Mouse (Mus musculus) liver, embryonic 11.5 days (tissue): Measurements from ENCODE around the gene Lix1. TPM values are rescaled to one million over a fixed set of nuclear protein-coding genes. Genes with fewer than 3 reads are reported as not detected.
"Not testable (repeated sequence)": the region's sequence is repeated elsewhere in the genome, so short reads cannot be mapped to it uniquely, and the experiment has no call there.

Experiments used
- ATAC-seq: fragments of 200-750 bp; cut with Nextera tagmentation; replicated peaks from 2 replicates; pipeline ENCODE4 v1.8.0; 2017; ENCODE audit warnings: moderate number of reproducible peaks, mild to moderate bottlenecking, moderate TSS enrichment, moderate library complexity; ENCODE audit not compliant: low FRiP score
- DNase-seq: peaks from one replicate; pipeline ENCODE4 v3.0.0-alpha.2; 2017; ENCODE audit warnings: low spot score
- H3K27ac ChIP-seq: fragments of 300-500 bp; sonication (generic); 2 replicates; pipeline ENCODE4 v1.5.1; 2014; ENCODE audit warnings: mild to moderate bottlenecking, low read depth, low read length, control low read depth
- H3K27me3 ChIP-seq: fragments of 300-500 bp; sonication (generic); replicated peaks from 2 replicates; pipeline ENCODE4 v1.6.1; 2014; ENCODE audit warnings: low read length, mixed read lengths; ENCODE audit not compliant: control insufficient read depth, insufficient read depth
- H3K36me3 ChIP-seq: fragments of 300-500 bp; sonication (generic); 2 replicates; pipeline ENCODE4 v1.6.1; 2014; ENCODE audit warnings: mild to moderate bottlenecking, low read length, moderate library complexity, mixed read lengths; ENCODE audit not compliant: control insufficient read depth, insufficient read depth
- H3K4me1 ChIP-seq: fragments of 300-500 bp; sonication (generic); replicated peaks from 2 replicates; pipeline ENCODE4 v1.6.1; 2014; ENCODE audit warnings: low read length, mixed read lengths; ENCODE audit not compliant: control insufficient read depth, insufficient read depth
- H3K4me2 ChIP-seq: fragments of 300-500 bp; sonication (generic); 2 replicates; pipeline ENCODE4 v1.6.1; 2014; ENCODE audit warnings: mild to moderate bottlenecking, control low read depth, moderate library complexity
- H3K4me3 ChIP-seq: fragments of 300-500 bp; sonication (generic); 2 replicates; pipeline ENCODE4 v1.5.1; 2014; ENCODE audit warnings: low read depth, low read length, control low read depth
- H3K9ac ChIP-seq: fragments of 300-500 bp; sonication (generic); 2 replicates; pipeline ENCODE4 v1.6.1; 2014; ENCODE audit warnings: low read depth, low read length, control low read depth
- H3K9me3 ChIP-seq: fragments of 300-500 bp; sonication (generic); 2 replicates; pipeline ENCODE4 v1.6.1; 2016; ENCODE audit warnings: low read length, inconsistent platforms, mixed read lengths; ENCODE audit not compliant: control insufficient read depth
- WGBS: fragments of 180-500 bp; shearing (Covaris S2); extraction: QIAGEN DNeasy Blood & Tissue Kit; methylation state at CpG from one replicate; pipeline ENCODE4 v1.1.7; 2014; 5-methylcytosine and 5-hydroxymethylcytosine counted together
- polyA plus RNA-seq: library from polyadenylated mRNA; unstranded; fragments of >200 nt; fragmentation: Nextera tagmentation; extraction: Ambion mirVana; gene quantifications from 2 replicates; pipeline ENCODE4 v1.2.1, GENCODE M21; 2014

The Lix1 gene
- polyA plus RNA-seq, 1 experiment from 2014 or later, result 3.9 TPM

DNA sequence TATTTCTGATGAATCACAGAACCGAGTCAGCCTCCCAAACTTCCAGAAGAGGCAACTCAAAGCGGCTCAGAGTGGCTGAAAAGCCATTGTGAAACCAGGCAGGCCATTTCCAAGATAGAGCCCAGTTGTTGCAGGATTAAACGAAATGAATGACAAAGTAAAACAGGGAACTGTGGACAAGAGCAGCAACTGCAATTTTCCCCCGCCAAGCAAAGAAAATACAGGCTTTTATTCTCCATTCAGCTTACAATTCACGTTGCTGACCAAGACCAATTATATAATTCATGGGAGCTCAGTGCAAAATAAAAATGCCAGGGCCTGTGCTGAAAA is 46.9 kb downstream of the Lix1 start:
- ATAC-seq (no peak), DNase-seq (no peak)
- WGBS, result 24% methylated on average over 5 of the region's 5 CpGs
- Histone ChIP-seq H3K4me2 (peak overlapping the region; percentile 47; the same call in 1 of the 2 replicates), H3K4me3 (peak overlapping the region; percentile 30; the same call in 1 of the 2 replicates), H3K4me1 (no peaks in the 10 kb centered on the region; the same call in 1 of the 2 replicates), H3K27me3 (no peaks in the 10 kb centered on the region), H3K9ac (no peak overlapping the region), H3K9me3 (no peaks in the 10 kb centered on the region), H3K36me3 (no peaks in the 10 kb centered on the region), H3K27ac (no peak overlapping the region)

DNA sequence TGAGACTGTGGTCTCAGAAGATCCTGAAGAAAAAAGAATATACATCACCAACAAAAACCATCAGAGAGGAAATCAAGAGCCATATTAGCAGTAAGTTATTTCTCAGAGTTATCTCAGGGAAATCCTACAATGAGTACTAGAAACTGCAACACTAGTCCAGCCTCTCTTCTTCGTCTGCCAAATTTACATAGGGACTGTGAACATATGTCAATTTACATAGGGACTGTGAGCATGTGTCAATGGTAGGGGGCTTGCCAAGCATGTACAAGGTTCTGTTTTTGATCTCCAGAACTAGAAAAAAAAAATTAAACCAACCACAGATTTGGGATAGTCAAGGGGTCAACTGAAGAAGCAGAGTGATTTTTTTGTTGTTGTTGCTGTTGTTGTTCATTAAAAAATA is 48.6 kb downstream of the Lix1 start:
- Histone ChIP-seq H3K36me3 (no peaks in the 10 kb centered on the region), H3K4me2 (no peak overlapping the region), H3K27me3 (no peaks in the 10 kb centered on the region), H3K9me3 (no peaks in the 10 kb centered on the region), H3K4me3 (no peak overlapping the region), H3K27ac (no peak overlapping the region), H3K4me1 (no peaks in the 10 kb centered on the region; the same call in 1 of the 2 replicates), H3K9ac (no peak overlapping the region)
- ATAC-seq (no peak), DNase-seq (no peak)
- 81% methylated on average over 1 of the region's 1 CpGs for WGBS

DNA sequence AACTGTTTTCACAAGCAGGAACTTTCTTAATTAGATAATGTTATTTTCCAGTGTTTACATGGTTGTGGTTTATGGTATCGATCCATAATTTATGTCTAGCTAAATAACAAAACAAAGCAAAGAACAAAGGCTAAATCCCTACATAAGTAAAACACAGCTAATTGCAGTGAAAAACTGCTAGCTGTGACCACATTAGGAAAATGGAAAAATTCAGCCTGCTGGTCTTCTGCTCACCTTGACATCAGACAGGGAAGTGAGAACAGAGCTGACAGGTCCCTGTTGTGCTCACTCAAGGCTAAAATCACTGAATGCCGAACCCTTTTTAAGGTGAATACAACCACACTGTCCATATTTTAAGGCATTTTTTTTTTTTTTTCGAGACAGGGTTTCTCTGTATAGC is 50.1 kb downstream of the Lix1 start:
- Histone ChIP-seq H3K4me1 (no peaks in the 10 kb centered on the region; the same call in 1 of the 2 replicates), H3K4me3 (no peak overlapping the region), H3K27ac (no peak overlapping the region), H3K36me3 (no peaks in the 10 kb centered on the region), H3K9ac (no peak overlapping the region), H3K27me3 (no peaks in the 10 kb centered on the region), H3K4me2 (no peak overlapping the region), H3K9me3 (no peaks in the 10 kb centered on the region)
- no peak for DNase-seq
- 75% methylated on average over 3 of the region's 3 CpGs for WGBS
- ATAC-seq, result no peak

DNA sequence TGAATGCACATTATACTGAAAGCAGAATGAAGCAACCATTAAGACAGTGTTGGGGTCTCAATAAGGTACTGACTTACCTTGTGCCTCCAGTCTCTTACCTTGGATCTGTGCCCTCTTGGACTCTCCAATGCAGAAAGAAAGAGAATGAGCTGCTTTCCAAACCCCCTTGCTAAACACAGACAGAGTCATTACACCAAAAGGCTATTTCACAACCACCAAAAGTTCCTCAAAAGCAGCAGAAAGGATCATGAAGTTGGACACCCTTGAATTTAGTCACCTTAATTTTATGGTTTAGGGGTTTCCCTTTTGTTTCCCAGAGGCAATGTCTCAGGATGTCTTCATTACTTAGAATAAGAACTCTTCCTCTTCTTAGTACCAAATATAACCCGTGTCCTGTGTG is 52.1 kb downstream of the Lix1 start:
- ATAC-seq (no peak), DNase-seq (no peak)
- Histone ChIP-seq H3K4me2 (no peak overlapping the region), H3K27ac (no peak overlapping the region), H3K4me1 (no peaks in the 10 kb centered on the region; the same call in 1 of the 2 replicates), H3K4me3 (no peak overlapping the region), H3K36me3 (no peaks in the 10 kb centered on the region), H3K9ac (no peak overlapping the region), H3K9me3 (no peaks in the 10 kb centered on the region), H3K27me3 (no peaks in the 10 kb centered on the region)
- 93% methylated on average over 1 of the region's 1 CpGs for WGBS

DNA sequence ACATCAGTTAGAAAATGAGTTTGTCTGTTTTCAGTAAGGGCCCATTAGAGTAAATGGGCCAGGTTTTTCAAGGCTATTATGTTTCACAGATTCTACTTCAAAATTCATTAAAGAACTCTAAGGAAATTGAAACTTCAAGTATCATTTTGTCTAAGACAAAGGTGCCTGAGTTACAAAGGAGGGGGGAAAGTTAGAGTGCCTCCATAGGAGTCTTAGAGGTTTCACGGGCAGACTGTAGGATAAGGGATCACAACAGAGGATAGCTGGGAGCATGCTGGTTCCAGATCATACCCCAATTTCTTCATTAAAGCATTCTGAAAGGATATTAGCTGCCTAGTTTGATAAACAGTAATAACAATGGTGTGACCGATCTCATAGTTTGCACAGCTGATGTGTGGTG is 83.3 kb downstream of the Lix1 start:
- H3K27ac ChIP-seq, result no peak overlapping the region
- H3K27me3 ChIP-seq, result no peaks in the 10 kb centered on the region
- H3K9me3 ChIP-seq, result no peaks in the 10 kb centered on the region
- no peak overlapping the region for H3K9ac ChIP-seq
- no peak for ATAC-seq
- DNase-seq, result no peak
- H3K4me2 ChIP-seq, result no peak overlapping the region
- WGBS, result 71% methylated on average over 2 of the region's 2 CpGs
- H3K36me3 ChIP-seq, result no peaks in the 10 kb centered on the region
- no peak overlapping the region for H3K4me3 ChIP-seq
- no peaks in the 10 kb centered on the region for H3K4me1 ChIP-seq

DNA sequence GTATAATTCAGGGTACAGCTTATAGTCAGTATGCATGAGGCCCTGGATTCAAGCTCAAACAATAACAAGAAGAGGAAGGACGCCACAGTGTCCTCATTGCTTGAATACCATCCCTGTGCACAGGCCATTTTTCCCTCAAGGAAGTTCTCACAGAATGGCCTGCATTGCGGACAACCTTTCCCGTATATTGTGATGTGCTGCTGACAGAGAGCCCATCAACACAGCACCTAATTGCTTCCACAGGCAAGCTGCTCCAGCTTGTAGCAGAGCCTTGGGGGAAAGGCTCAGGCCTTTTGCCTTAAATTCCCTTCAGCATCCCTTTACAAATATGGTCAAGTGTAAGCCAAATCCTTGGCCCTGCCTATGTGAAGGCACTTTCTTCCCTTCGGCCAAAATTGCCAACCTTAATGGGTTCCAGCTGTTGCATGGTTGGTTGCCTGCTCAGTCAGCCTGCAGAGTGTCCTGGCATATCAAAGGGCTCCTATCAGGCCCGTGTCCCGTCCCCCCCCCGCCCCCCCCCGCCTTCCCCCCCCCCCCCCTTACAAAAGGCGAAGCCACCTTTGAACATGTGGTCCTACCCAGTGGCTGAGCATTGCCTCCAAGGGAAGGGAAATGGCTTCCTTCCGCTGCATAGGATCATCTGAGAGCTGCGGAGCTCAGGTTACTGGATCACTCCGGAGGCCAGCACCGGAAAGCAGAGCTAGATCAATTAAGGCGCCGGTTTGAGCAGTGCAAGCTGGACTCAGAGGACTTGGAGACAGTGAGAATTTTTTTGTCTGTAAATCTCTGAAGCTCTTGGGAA is 88.5 kb downstream of the Lix1 start:
- Histone ChIP-seq H3K27ac (no peak overlapping the region), H3K4me1 (no peaks in the 10 kb centered on the region), H3K4me3 (no peak overlapping the region), H3K9me3 (no peaks in the 10 kb centered on the region), H3K9ac (no peak overlapping the region), H3K27me3 (no peaks in the 10 kb centered on the region), H3K36me3 (no peaks in the 10 kb centered on the region), H3K4me2 (no peak overlapping the region)
- 54% methylated on average over 12 of the region's 15 CpGs for WGBS
- no peak for DNase-seq
- 0 out of 2 replicates have a peak, but pooled peaks have one; percentile 20 for ATAC-seq

DNA sequence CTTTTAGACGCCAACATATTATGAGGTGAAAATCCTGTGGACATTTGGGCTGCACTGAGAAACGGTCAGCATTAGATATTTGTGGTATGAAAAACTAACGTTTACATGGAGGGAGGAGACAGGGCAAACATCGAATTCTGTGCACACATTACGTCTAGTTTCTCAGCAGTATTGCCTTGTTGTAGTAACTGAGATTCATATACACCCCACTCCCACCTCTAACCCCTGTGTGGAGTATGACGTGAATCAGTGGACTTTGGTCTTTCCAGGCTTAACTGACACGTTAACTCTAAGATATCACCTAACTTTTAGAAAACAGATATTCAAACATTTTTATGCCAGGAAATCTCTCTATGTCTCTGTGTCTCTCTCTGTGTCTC is 89.1 kb downstream of the Lix1 start:
- WGBS, result 65% methylated on average over 7 of the region's 7 CpGs
- no peaks in the 10 kb centered on the region for H3K9me3 ChIP-seq
- H3K36me3 ChIP-seq, result no peaks in the 10 kb centered on the region
- H3K4me3 ChIP-seq, result no peak overlapping the region
- no peak overlapping the region for H3K9ac ChIP-seq
- no peaks in the 10 kb centered on the region for H3K27me3 ChIP-seq
- H3K4me1 ChIP-seq, result no peaks in the 10 kb centered on the region
- H3K4me2 ChIP-seq, result no peak overlapping the region
- no peak overlapping the region for H3K27ac ChIP-seq
- ATAC-seq, result no peak
- DNase-seq, result no peak

DNA sequence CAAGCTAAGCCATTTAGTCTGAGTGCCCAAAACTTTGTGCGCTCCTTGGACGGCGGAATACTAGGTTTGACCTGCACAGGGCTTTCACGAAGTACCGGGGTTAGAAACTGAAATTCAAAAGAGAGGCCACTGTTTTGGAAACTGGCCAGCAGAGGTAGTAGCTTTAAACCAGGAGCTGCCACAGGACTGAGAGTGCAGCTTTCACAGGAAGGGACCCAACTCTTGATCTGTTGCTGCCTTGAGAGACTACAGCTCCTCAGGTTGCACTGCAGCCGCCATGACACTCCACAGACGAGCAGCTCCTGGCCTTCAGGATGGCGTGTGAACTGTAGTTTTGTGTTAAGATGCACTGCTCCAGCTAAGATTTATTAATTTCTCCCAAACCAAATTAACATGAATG is 89.6 kb downstream of the Lix1 start:
- WGBS, result 87% methylated on average over 8 of the region's 8 CpGs
- no peak overlapping the region for H3K4me2 ChIP-seq
- no peak overlapping the region for H3K27ac ChIP-seq
- no peak for ATAC-seq
- H3K36me3 ChIP-seq, result no peaks in the 10 kb centered on the region
- no peak overlapping the region for H3K9ac ChIP-seq
- H3K27me3 ChIP-seq, result no peaks in the 10 kb centered on the region
- no peak for DNase-seq
- H3K9me3 ChIP-seq, result no peaks in the 10 kb centered on the region
- H3K4me1 ChIP-seq, result no peaks in the 10 kb centered on the region
- H3K4me3 ChIP-seq, result no peak overlapping the region

DNA sequence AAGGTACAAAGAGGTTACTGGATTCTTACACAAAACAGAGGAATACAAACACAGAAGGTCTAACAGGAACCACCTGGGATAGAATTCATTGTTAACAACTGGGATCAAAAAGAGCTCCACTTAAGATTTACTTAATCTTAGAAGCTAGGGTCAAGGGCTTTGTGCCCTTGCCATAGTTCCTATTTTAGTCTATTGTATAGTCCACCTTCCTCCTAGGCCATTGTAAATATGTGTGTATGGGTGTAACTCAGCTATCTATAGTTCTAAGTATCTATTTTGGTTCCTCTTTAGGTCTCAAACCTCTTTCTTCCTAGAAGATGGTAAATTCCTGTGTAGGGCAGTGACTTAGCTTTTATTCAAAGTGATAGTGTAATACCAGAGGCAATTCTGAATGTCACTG is 93.8 kb downstream of the Lix1 start:
- not testable (repeated sequence) for DNase-seq, ATAC-seq, H3K27ac ChIP-seq, H3K9ac ChIP-seq, H3K4me3 ChIP-seq, H3K36me3 ChIP-seq, H3K4me2 ChIP-seq, H3K4me1 ChIP-seq, H3K9me3 ChIP-seq, H3K27me3 ChIP-seq
